Mouse (Mus musculus) left cerebral cortex, postnatal 4 days (tissue): Measurements from ENCODE around the gene Eid1. TPM values are rescaled to one million over a fixed set of nuclear protein-coding genes. Genes with fewer than 3 reads are reported as not detected.
A peak's percentile ranks its signal among the peaks of the same experiment; 100 is the strongest.

Source experiments
- DNase-seq: peaks from one replicate; pipeline ENCODE4 v3.0.0-alpha.2; 2022
- intact Hi-C: fragments of 180-260 bp; cut with DNase I; formaldehyde crosslinking; loops from one replicate; pipeline ENCODE4 v1.15.1; 2025
- total RNA-seq, 2 experiments: library from RNA; stranded (reverse); gene quantifications; 2 replicates each; pipeline ENCODE4 v1.2.3; 2021

The Eid1 gene
- 100 to 1,000 TPM; 522 to 568 TPM for total RNA-seq

- peak; percentile 96 for DNase-seq
- intact Hi-C loops = loop anchor here (5.0 kb wide), 1 partner anchor 49 kb away; the partner anchor contains the start of gene Shc4
Observed at GRCm38 (mm10) chr2:125672957-125673631, at the start of gene Eid1. TSS of gene Eid1 (plus strand) at chr2:125673095.

GRCm38 (mm10) chr2:125623211-125623610, 49.7 kb upstream of the Eid1 start:
- intact Hi-C loops = no loop called here
- DNase-seq = no peak

- DNase-seq = no peak
- intact Hi-C loops = no loop called here
Observed at GRCm38 (mm10) chr2:125624127-125624685, 48.7 kb upstream of the Eid1 start.

- peak; percentile 98 for DNase-seq
- intact Hi-C loops = no loop called here
Observed at GRCm38 (mm10) chr2:125624837-125625351, 48.0 kb upstream of the Eid1 start, which contains the start of gene Cep152. TSS of gene Cep152 (minus strand) at chr2:125625113.

- intact Hi-C loops = no loop called here
- DNase-seq = no peak
Observed at GRCm38 (mm10) chr2:125626536-125626935, 46.4 kb upstream of the Eid1 start.

GRCm38 (mm10) chr2:125628487-125628886, 44.4 kb upstream of the Eid1 start:
- intact Hi-C loops = no loop called here

GRCm38 (mm10) chr2:125630010-125630409, 42.9 kb upstream of the Eid1 start:
- no peak for DNase-seq
- intact Hi-C loops = no loop called here

More at GRCm38 (mm10) chr2:125628487-125628886, 44.4 kb upstream of the Eid1 start:
- no peak for DNase-seq

GRCm38 (mm10) chr2:125637331-125637730, 35.6 kb upstream of the Eid1 start:
- intact Hi-C loops = no loop called here
- DNase-seq = no peak

GRCm38 (mm10) chr2:125644912-125645311, 28.0 kb upstream of the Eid1 start:
- intact Hi-C loops = no loop called here
- no peak for DNase-seq

GRCm38 (mm10) chr2:125650038-125650437, 22.9 kb upstream of the Eid1 start:
- no peak for DNase-seq
- intact Hi-C loops = no loop called here

- intact Hi-C loops = no loop called here
- no peak for DNase-seq
Observed at GRCm38 (mm10) chr2:125650742-125651352, 22.0 kb upstream of the Eid1 start.

GRCm38 (mm10) chr2:125651563-125651962, 21.3 kb upstream of the Eid1 start:
- no peak for DNase-seq
- intact Hi-C loops = no loop called here

- intact Hi-C loops = no loop called here
- DNase-seq = no peak
Observed at GRCm38 (mm10) chr2:125653286-125653685, 19.6 kb upstream of the Eid1 start.

GRCm38 (mm10) chr2:125655391-125655790, 17.5 kb upstream of the Eid1 start:
- intact Hi-C loops = loop anchor here (5.0 kb wide), 1 partner anchor 77 kb away; no protein-coding TSS in a partner anchor
- DNase-seq = no peak

GRCm38 (mm10) chr2:125659823-125660536, 12.9 kb upstream of the Eid1 start:
- intact Hi-C loops = loop anchor here (5.0 kb wide), 1 partner anchor 72 kb away; no protein-coding TSS in a partner anchor
- peak; percentile 66 for DNase-seq

GRCm38 (mm10) chr2:125660537-125661130, 12.3 kb upstream of the Eid1 start:
- DNase-seq = no peak

GRCm38 (mm10) chr2:125661156-125661555, 11.7 kb upstream of the Eid1 start:
- intact Hi-C loops = no loop called here
- DNase-seq = no peak

More at GRCm38 (mm10) chr2:125660537-125661130, 12.3 kb upstream of the Eid1 start:
- intact Hi-C loops = no loop called here

- no peak for DNase-seq
- intact Hi-C loops = no loop called here
Observed at GRCm38 (mm10) chr2:125662517-125662916, 10.4 kb upstream of the Eid1 start.

GRCm38 (mm10) chr2:125665213-125665612, 7.7 kb upstream of the Eid1 start:
- intact Hi-C loops = no loop called here
- no peak for DNase-seq

- intact Hi-C loops = no loop called here
- DNase-seq = no peak
Observed at GRCm38 (mm10) chr2:125665909-125666308, 7.0 kb upstream of the Eid1 start.
